Mouse (Mus musculus) T-helper 17 cell (primary cell): ENCODE measurements at regions not wholly inside any gene's neighbourhood (a gene's known extent, or its start where the extent isn't known, plus 50 kb on each side); places are given as distances from the start of the nearest gene placed in this dataset.

ENCODE experiments used
- in situ Hi-C, 2 experiments: fragments of 300-600 bp; cut with MboI, MseI; formaldehyde crosslinking; loops; 1 replicate in 1 of 2; 2 replicates in 1 of 2; pipeline ENCODE4 v1.15.1; 2025; ENCODE audit warnings: high pct_unique_total_duplicates in 2 of 2

GRCm38 (mm10) chr4:138509901-138510300 is 55.8 kb downstream of the Camk2n1 start:
- in situ Hi-C loops = loop anchor here in 1 of 2 experiments (25.0 kb wide), 1 partner anchor 1573 kb away; no protein-coding TSS in a partner anchor

GRCm38 (mm10) chr4:138513876-138514275 is 59.8 kb downstream of the Camk2n1 start:
- in situ Hi-C loops = loop anchor here in 1 of 2 experiments (25.0 kb wide), 1 partner anchor 1577 kb away; no protein-coding TSS in a partner anchor
